Mouse (Mus musculus) olfactory bulb, adult 2 months (tissue): ENCODE measurements around the gene Unc80.

ENCODE experiments used
- CTCF ChIP-seq: fragments of 200-500 bp; IDR thresholded peaks from 2 replicates; pipeline ENCODE4 v1.5.1; 2012; ENCODE audit warnings: low read depth, mild to moderate bottlenecking, low read length, moderate library complexity; ENCODE audit not compliant: insufficient read depth
- POLR2A ChIP-seq: fragments of 200-500 bp; IDR thresholded peaks from 2 replicates; pipeline ENCODE4 v1.6.1; 2012; ENCODE audit warnings: mild to moderate bottlenecking, low read depth, low read length, moderate library complexity; ENCODE audit not compliant: insufficient read depth

- TF ChIP-seq POLR2A (no peak), CTCF (no peak)
These were observed 10.4 kb upstream of the Unc80 start for GRCm38 (mm10) chr1:66457747-66458146.
